Mouse (Mus musculus) bone marrow macrophage, adult 2 months (primary cell): ENCODE results near the gene Rimbp2.

Experiments used
- CTCF ChIP-seq: IDR thresholded peaks from 2 replicates; pipeline ENCODE4 v1.5.1; 2012; ENCODE audit warnings: low read depth, mild to moderate bottlenecking, low read length, moderate library complexity
- POLR2A ChIP-seq: IDR thresholded peaks from 2 replicates; pipeline ENCODE4 v1.6.1; 2012; ENCODE audit warnings: mild to moderate bottlenecking, low read depth, low read length, borderline replicate concordance

DNA sequence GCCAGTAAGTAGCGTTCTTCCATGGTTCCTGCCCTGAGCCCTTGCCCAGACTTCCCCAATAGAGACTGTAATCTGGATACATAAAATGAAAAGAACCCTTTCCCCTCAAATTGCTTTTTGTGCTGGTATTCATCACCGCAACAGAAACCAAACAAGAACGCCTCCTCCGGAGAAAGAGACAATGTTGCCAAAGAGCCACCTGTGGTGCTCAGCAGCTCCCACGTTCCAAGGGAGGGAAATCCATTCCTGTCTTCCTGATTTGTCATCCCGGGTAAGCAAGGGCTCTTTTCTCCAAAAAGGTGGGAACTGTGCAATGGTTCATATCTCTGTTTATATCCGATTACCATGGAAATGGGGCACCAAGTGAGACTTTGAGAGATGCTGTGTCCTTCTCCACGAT lies 119.2 kb downstream of the Rimbp2 start:
- TF ChIP-seq POLR2A (no peak), CTCF (no peak)
